Mouse (Mus musculus): ENCODE data around the gene R3hdm4. TPM values are rescaled to one million over a fixed set of nuclear protein-coding genes. Genes with fewer than 3 reads are reported as not detected.
A peak's percentile ranks its signal among the peaks of the same experiment; 100 is the strongest.

Gene R3hdm4
- polyA plus RNA-seq, 1 experiment, result 87.2 TPM

GRCm38 (mm10) chr10:79916081-79916480, 4.9 kb downstream of the R3hdm4 start:
- no peak for TF ChIP-seq POLR2A (IDR thresholded peaks at IDR 0.05; ENCODE audit: borderline replicate concordance, low read depth, low read length)
- TF ChIP-seq CTCF (IDR thresholded peaks at IDR 0.05; ENCODE audit: low read depth, low read length), result no peak
- peaks cover 10% of the 10 kb centered on the region for H3K4me1 ChIP-seq (ENCODE audit: control insufficient read depth, insufficient read depth, low read length)
- H3K27ac ChIP-seq (ENCODE audit: insufficient read depth, low read depth, low read length), result no peak overlapping the region
- peak overlapping the region; percentile 98 for H3K4me3 ChIP-seq (ENCODE audit: insufficient read depth, low read length)

GRCm38 (mm10) chr10:79914948-79915596, 5.9 kb downstream of the R3hdm4 start:
- Histone ChIP-seq H3K27ac (ENCODE audit: insufficient read depth, low read depth, low read length) (no peak overlapping the region), H3K4me3 (ENCODE audit: insufficient read depth, low read length) (no peak overlapping the region), H3K4me1 (ENCODE audit: control insufficient read depth, insufficient read depth, low read length) (peaks cover 10% of the 10 kb centered on the region)
- TF ChIP-seq CTCF (IDR thresholded peaks at IDR 0.05; ENCODE audit: low read depth, low read length) (no peak), POLR2A (IDR thresholded peaks at IDR 0.05; ENCODE audit: borderline replicate concordance, low read depth, low read length) (no peak)

DNA sequence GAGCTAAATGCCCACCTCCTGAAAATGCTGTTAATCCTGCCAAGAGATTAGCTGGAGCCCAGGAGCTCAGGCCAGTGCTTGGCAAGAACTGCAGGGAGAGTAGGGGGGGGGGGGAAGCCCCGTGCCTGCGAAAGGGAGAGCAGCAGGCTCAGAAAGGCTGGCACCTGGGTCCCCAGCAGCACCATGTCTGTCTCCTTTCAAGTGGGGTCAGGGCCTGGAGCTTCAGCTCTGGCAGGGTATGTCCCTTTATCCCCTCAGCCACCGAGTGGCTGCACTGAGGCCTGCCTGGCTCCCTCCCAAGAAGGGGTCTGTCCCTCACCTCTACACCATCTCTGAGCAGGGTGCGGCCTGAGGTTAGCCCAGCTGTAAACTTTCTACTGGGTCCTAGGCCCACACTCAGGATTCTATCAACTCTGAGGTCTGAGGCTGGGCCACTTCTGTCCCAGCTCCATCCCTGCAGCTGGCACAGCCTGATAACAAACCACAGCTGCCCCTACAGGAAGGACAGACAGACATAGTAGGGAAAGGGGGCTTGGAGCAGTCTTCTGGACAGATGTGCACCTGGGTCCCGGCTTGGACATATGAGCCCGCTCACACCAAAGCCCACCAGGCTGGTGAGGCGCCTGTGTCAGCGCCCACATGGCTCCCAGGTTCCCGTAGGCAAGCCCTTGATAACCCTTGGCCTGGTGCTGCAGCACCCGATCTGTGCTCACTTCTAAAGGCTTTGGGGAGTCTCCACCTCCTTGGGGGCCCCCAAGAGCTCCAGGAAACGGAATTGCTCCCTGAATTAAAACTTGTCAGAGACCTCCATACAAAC, 6.7 kb downstream of the R3hdm4 start:
- TF ChIP-seq CTCF (IDR thresholded peaks at IDR 0.05; ENCODE audit: low read depth, low read length) (no peak), POLR2A (IDR thresholded peaks at IDR 0.05; ENCODE audit: borderline replicate concordance, low read depth, low read length) (no peak)
- Histone ChIP-seq H3K4me1 (ENCODE audit: control insufficient read depth, insufficient read depth, low read length) (peaks cover 15% of the 10 kb centered on the region), H3K4me3 (ENCODE audit: insufficient read depth, low read length) (no peak overlapping the region), H3K27ac (ENCODE audit: insufficient read depth, low read depth, low read length) (no peak overlapping the region)

- no peak overlapping the region for H3K4me3 ChIP-seq (ENCODE audit: insufficient read depth, low read length)
- TF ChIP-seq POLR2A (IDR thresholded peaks at IDR 0.05; ENCODE audit: borderline replicate concordance, low read depth, low read length), result no peak
- TF ChIP-seq CTCF (IDR thresholded peaks at IDR 0.05; ENCODE audit: low read depth, low read length), result no peak
- peaks cover 17% of the 10 kb centered on the region for H3K4me1 ChIP-seq (ENCODE audit: control insufficient read depth, insufficient read depth, low read length)
- no peak overlapping the region for H3K27ac ChIP-seq (ENCODE audit: insufficient read depth, low read depth, low read length)
Measured at GRCm38 (mm10) chr10:79912412-79912811, 8.6 kb downstream of the R3hdm4 start.

DNA sequence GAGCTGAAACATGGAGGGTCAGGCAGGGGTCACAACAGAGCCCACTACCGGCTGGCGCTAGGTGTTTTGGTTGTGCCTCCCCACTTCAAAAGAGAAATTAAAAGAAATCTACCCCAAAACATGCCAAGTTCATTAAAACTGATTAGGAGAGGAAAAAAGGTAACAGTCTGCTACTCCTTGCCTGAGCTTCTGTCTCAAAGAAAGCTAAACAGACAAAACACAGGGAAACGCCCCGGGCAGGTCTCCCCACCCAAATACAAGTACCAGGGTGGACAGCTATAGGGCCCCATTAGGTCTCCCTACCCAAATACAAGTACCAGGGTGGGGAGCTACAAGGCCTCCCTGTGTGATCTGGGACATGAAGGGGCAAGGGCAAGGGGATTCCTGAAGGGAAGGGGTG, 10.5 kb downstream of the R3hdm4 start, which contains the start of gene Gm26602:
Gm26602 (plus strand) TSS at position 301 of the 400 bp plus-strand sequence.
- TF ChIP-seq POLR2A (IDR thresholded peaks at IDR 0.05; ENCODE audit: borderline replicate concordance, low read depth, low read length), result no peak
- TF ChIP-seq CTCF (IDR thresholded peaks at IDR 0.05; ENCODE audit: low read depth, low read length), result no peak
- Histone ChIP-seq H3K27ac (ENCODE audit: insufficient read depth, low read depth, low read length) (no peak within 1 kb of the TSS), H3K4me1 (ENCODE audit: control insufficient read depth, insufficient read depth, low read length) (peaks cover 11% of the 10 kb centered on the region), H3K4me3 (ENCODE audit: insufficient read depth, low read length) (no peak within 1 kb of the TSS)

DNA sequence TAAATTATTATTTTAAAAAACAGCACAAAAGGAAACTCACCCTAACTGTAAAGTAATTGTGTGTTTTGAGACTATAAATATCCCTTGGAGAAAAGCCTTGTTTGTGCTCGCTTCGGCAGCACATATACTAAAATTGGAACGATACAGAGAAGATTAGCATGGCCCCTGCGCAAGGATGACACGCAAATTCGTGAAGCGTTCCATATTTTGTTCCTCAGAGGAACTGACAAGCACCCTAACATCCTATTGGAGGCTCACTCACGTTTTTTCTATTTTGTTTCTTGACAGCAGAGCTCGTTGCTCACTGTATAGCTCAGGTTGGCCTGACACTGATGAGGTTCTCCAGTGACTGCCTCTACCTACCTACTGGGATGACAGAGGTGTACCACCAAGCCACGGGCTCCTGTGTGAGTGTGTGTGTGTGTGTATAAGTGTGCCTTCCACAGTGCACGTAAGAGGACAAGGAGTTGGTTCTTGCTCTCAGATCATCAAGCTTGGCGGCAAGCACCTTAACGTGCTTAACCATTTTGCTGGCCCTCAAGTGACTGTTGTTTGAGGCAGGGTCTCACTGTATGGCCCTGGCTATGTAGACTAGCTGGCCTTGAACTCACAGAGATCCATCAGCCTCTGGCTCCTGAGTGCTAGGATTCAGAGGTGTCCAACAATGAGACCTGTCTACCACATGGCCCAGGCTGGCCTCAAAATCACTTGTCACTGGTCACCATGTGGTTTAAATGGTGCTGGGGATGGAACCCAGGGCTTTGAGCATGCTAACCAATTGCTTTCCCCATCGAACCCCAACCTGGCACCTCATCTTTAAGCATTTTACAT, 11.7 kb downstream of the R3hdm4 start:
- H3K4me3 ChIP-seq (ENCODE audit: insufficient read depth, low read length), result peak overlapping the region; percentile 15; the same call in 1 of the 2 replicates
- peaks cover 7% of the 10 kb centered on the region for H3K4me1 ChIP-seq (ENCODE audit: control insufficient read depth, insufficient read depth, low read length)
- TF ChIP-seq CTCF (IDR thresholded peaks at IDR 0.05; ENCODE audit: low read depth, low read length) (no peak; the same call in 1 of the 2 replicates), POLR2A (IDR thresholded peaks at IDR 0.05; ENCODE audit: borderline replicate concordance, low read depth, low read length) (no peak)
- H3K27ac ChIP-seq (ENCODE audit: insufficient read depth, low read depth, low read length), result no peak overlapping the region

GRCm38 (mm10) chr10:79908167-79909091, 12.6 kb downstream of the R3hdm4 start, which contains the start of gene Med16:
Gene Med16, minus strand, starts transcription at chr10:79908923.
- TF ChIP-seq POLR2A (IDR thresholded peaks at IDR 0.05; ENCODE audit: borderline replicate concordance, low read depth, low read length), result no peak
- no peak for TF ChIP-seq CTCF (IDR thresholded peaks at IDR 0.05; ENCODE audit: low read depth, low read length)
- Histone ChIP-seq H3K4me3 (ENCODE audit: insufficient read depth, low read length) (peak within 1 kb of the TSS; percentile 88), H3K27ac (ENCODE audit: insufficient read depth, low read depth, low read length) (peak within 1 kb of the TSS; percentile 90), H3K4me1 (ENCODE audit: control insufficient read depth, insufficient read depth, low read length) (peaks cover 7% of the 10 kb centered on the region)

- Histone ChIP-seq H3K4me1 (ENCODE audit: control insufficient read depth, insufficient read depth, low read length) (peaks cover 7% of the 10 kb centered on the region), H3K4me3 (ENCODE audit: insufficient read depth, low read length) (no peak overlapping the region), H3K27ac (ENCODE audit: insufficient read depth, low read depth, low read length) (no peak overlapping the region)
- TF ChIP-seq POLR2A (IDR thresholded peaks at IDR 0.05; ENCODE audit: borderline replicate concordance, low read depth, low read length), result no peak
- no peak for TF ChIP-seq CTCF (IDR thresholded peaks at IDR 0.05; ENCODE audit: low read depth, low read length)
Measured at GRCm38 (mm10) chr10:79907415-79907814, 13.6 kb downstream of the R3hdm4 start.

All from bone marrow macrophage, adult 2 months (primary cell).